Mouse (Mus musculus) liver, postnatal 0 days (tissue): ENCODE measurements around the gene Majin. TPM values are rescaled to one million over a fixed set of nuclear protein-coding genes. Genes with fewer than 3 reads are reported as not detected.

Experiments used
- ATAC-seq: fragments of 200-750 bp; cut with Nextera tagmentation; 2 replicates; pipeline ENCODE4 v1.8.0; 2017; ENCODE audit warnings: mild to moderate bottlenecking, moderate library complexity
- DNase-seq: peaks from one replicate; pipeline ENCODE4 v3.0.0-alpha.2; 2016
- H3K27ac ChIP-seq: fragments of 300-500 bp; sonication (generic); 2 replicates; pipeline ENCODE4 v1.5.1; 2014; ENCODE audit warnings: antibody characterized with exemption, moderate library complexity, mild to moderate bottlenecking, low read depth
- H3K27me3 ChIP-seq: fragments of 300-500 bp; sonication (generic); 2 replicates; pipeline ENCODE4 v1.6.1; 2014; ENCODE audit warnings: low read length, control low read depth, mixed read lengths; ENCODE audit not compliant: insufficient read depth
- H3K36me3 ChIP-seq: fragments of 300-500 bp; sonication (generic); replicated peaks from 2 replicates; pipeline ENCODE4 v1.6.1; 2014; ENCODE audit warnings: mild to moderate bottlenecking, control low read depth, low read length, moderate library complexity, mixed read lengths; ENCODE audit not compliant: insufficient read depth
- H3K4me1 ChIP-seq: fragments of 300-500 bp; sonication (generic); 2 replicates; pipeline ENCODE4 v1.6.1; 2014; ENCODE audit warnings: antibody characterized with exemption, mild to moderate bottlenecking, control low read depth; ENCODE audit not compliant: insufficient read depth
- H3K4me2 ChIP-seq: fragments of 300-500 bp; sonication (generic); 2 replicates; pipeline ENCODE4 v1.6.1; 2014; ENCODE audit warnings: low read depth, mild to moderate bottlenecking, low read length, moderate library complexity, mixed read lengths
- H3K4me3 ChIP-seq: fragments of 300-500 bp; sonication (generic); 2 replicates; pipeline ENCODE4 v1.5.1; 2014; ENCODE audit warnings: low read depth, low read length
- H3K9ac ChIP-seq: fragments of 300-500 bp; sonication (generic); replicated peaks from 2 replicates; pipeline ENCODE4 v1.6.1; 2014; ENCODE audit warnings: mild to moderate bottlenecking, moderate library complexity
- H3K9me3 ChIP-seq: fragments of 300-500 bp; sonication (generic); 2 replicates; pipeline ENCODE4 v1.6.1; 2016; ENCODE audit warnings: mild to moderate bottlenecking, control low read depth, low read length, mixed read lengths
- CTCF ChIP-seq: sonication (generic); IDR thresholded peaks from 2 replicates; pipeline ENCODE4 v1.5.1; 2016; ENCODE audit warnings: antibody characterized with exemption, low read depth
- EP300 ChIP-seq: IDR thresholded peaks from 2 replicates; pipeline ENCODE4 v1.6.1; 2016; ENCODE audit warnings: antibody characterized with exemption, low read depth, mild to moderate bottlenecking
- WGBS: fragments of 180-500 bp; shearing (Covaris S2); extraction: QIAGEN DNeasy Blood & Tissue Kit; methylation state at CpG from one replicate; pipeline ENCODE4 v1.1.7; 2014; ENCODE audit not compliant: insufficient replicate concordance; 5-methylcytosine and 5-hydroxymethylcytosine counted together
- polyA plus RNA-seq: library from polyadenylated mRNA; unstranded; fragments of >200 nt; fragmentation: Nextera tagmentation; extraction: Ambion mirVana; gene quantifications from 2 replicates; pipeline ENCODE4 v1.2.1, GENCODE M21; 2015

The Majin gene
- polyA plus RNA-seq, 1 experiment from 2014 or later: not detected

DNA sequence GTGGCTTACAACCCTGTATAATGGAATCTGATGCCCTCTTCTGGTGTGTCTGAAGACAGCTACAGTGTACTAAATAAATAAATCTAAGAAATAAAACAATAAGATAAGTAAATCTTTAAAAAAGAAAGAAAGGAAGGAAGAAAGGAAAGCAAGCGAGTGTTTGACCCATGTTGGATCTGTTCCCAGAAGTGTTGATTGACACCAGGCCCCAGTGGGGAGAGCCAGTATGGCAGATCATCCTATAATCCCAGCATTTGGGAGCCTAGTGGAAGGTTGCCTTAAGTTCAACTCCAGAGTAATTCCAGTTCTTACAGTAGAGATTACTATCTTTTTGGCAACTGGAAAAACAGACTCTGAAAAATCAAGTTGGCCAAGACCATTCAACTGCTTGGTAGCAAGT, 61.6 kb downstream of the Majin start:
- Histone ChIP-seq H3K27me3 (no peaks in the 10 kb centered on the region), H3K9ac (no peak overlapping the region), H3K36me3 (peaks cover 57% of the 10 kb centered on the region), H3K4me2 (no peak overlapping the region), H3K4me3 (no peak overlapping the region), H3K9me3 (no peaks in the 10 kb centered on the region), H3K4me1 (peaks cover 16% of the 10 kb centered on the region), H3K27ac (no peak overlapping the region)
- 75% methylated on average over 1 of the region's 1 CpGs for WGBS
- ATAC-seq: no peak
- no peak for TF ChIP-seq EP300
- no peak for DNase-seq

DNA sequence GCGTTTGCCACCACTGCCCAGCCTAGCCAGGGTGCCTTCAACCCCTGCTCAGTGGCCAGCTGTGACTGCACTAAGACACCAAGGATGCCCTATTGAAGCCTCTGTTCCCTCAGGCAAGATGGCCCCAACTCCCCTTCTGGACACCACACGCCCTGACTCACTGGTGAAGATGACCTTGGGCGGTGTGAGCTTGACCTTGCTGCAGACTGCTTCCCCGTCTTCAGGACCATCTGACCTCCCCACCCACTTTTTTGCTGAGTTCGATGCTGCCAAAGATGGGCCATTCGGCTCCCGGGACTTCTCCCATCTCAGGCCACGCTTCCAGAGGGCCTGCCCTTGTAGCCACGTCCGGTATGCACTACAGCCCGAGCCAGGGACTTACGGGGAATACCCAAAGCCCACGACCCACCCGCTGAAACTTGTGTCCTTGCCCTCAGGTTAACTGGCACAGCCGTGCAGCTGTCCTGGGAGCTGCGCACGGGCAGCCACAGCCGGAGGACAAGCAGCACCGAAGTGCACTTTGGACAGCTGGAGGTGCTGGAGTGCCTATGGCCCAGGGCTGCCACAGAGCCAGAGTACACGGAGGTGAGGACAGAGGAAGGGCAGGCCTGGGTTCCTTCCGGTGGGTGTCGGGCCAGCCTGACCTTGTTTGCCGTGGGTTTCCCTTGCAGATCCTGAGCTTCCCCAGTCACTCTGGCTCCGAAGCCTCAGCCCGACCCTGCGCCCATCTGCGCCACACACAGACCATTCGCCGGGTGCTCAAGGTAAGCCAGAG, 63.5 kb downstream of the Majin start:
- no peak overlapping the region for H3K4me2 ChIP-seq
- no peaks in the 10 kb centered on the region for H3K9me3 ChIP-seq
- TF ChIP-seq CTCF (no peak), EP300 (no peak)
- H3K9ac ChIP-seq: no peak overlapping the region
- no peaks in the 10 kb centered on the region for H3K27me3 ChIP-seq
- no peak overlapping the region for H3K27ac ChIP-seq
- peaks cover 10% of the 10 kb centered on the region for H3K4me1 ChIP-seq
- no peak for DNase-seq
- no peak for ATAC-seq
- no peak overlapping the region for H3K4me3 ChIP-seq
- WGBS: 89% methylated on average over 29 of the region's 29 CpGs
- peaks cover 75% of the 10 kb centered on the region for H3K36me3 ChIP-seq

DNA sequence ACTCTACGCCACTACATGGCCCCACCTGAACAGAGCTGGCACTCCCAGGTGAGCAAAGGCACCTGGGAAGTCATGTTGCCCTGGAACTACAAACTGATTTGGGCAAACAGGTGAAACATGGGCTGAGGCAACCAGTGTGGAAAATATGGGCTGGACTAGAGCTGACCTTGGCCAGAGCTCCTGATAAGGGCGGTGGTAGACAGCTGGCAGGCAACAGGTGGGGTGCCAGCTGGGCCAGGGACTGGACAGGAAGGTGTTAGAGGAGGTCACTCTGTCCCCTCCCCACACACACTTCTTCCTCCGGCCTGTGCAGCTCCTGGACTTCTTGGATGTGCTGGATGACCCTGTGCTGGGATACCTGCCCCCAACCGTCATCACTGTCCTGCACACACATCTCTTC, 68.8 kb downstream of the Majin start:
- ATAC-seq (no peak), DNase-seq (no peak)
- Histone ChIP-seq H3K4me1 (no peaks in the 10 kb centered on the region), H3K9ac (no peak overlapping the region), H3K27me3 (no peaks in the 10 kb centered on the region), H3K9me3 (no peaks in the 10 kb centered on the region), H3K4me2 (no peak overlapping the region), H3K27ac (no peak overlapping the region), H3K36me3 (peaks cover 90% of the 10 kb centered on the region), H3K4me3 (no peak overlapping the region)
- TF ChIP-seq CTCF: no peak
- no peak for TF ChIP-seq EP300
- WGBS: 76% methylated on average over 4 of the region's 4 CpGs

DNA sequence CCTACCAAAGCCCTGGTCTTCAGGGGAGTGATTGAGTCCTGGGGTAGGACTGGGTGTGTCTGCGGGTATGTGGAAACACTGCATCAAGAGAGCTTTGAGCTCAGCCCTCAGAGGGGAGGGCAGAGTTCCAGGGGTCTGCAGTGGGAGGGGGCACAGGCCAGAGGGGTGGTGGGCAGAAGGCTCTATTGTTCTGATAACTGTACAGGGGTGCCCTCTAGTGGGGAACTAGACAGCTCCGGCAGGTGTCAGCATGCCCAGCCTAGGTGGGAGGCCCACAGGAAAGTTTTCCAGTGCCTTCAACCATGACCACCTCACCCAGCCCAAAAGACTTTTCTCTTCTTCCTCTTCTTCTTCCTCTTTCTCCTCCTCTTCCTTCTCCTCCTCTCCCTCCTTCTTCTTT, 76.2 kb downstream of the Majin start:
- Histone ChIP-seq H3K27me3 (no peaks in the 10 kb centered on the region), H3K4me2 (no peak overlapping the region), H3K36me3 (peaks cover 60% of the 10 kb centered on the region), H3K9ac (no peak overlapping the region), H3K9me3 (no peaks in the 10 kb centered on the region), H3K4me3 (no peak overlapping the region), H3K4me1 (peaks cover 13% of the 10 kb centered on the region), H3K27ac (no peak overlapping the region)
- DNase-seq: no peak
- no peak for TF ChIP-seq EP300
- TF ChIP-seq CTCF: peak; percentile 40
- WGBS: 80% methylated on average over 2 of the region's 2 CpGs
- no peak for ATAC-seq

DNA sequence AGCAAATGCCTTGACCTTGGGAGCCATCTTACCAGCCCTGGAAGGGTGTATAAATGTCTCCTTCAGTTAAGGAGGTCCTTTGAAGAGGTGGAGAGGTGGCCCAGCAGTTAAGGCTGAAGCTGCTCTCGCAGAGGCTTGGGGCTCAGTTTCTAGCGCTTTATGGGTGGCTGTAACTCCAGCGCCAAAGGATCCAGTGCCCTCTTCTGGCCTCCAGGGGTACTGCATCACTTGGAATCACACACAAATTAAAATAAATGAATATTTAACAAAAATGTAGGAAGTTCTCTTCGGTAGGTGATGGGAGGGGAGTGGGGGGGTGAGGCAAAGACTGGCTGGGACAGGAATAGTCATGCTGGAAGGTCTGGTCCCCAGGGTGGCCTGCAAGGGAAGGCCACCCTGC, 76.8 kb downstream of the Majin start:
- no peak overlapping the region for H3K9ac ChIP-seq
- H3K4me1 ChIP-seq: peaks cover 16% of the 10 kb centered on the region
- no peaks in the 10 kb centered on the region for H3K27me3 ChIP-seq
- 78% methylated on average over 4 of the region's 4 CpGs for WGBS
- H3K9me3 ChIP-seq: no peaks in the 10 kb centered on the region
- H3K4me2 ChIP-seq: no peak overlapping the region
- TF ChIP-seq EP300 (no peak), CTCF (peak; percentile 58)
- H3K27ac ChIP-seq: no peak overlapping the region
- no peak for DNase-seq
- peaks cover 55% of the 10 kb centered on the region for H3K36me3 ChIP-seq
- no peak overlapping the region for H3K4me3 ChIP-seq
- ATAC-seq: no peak

DNA sequence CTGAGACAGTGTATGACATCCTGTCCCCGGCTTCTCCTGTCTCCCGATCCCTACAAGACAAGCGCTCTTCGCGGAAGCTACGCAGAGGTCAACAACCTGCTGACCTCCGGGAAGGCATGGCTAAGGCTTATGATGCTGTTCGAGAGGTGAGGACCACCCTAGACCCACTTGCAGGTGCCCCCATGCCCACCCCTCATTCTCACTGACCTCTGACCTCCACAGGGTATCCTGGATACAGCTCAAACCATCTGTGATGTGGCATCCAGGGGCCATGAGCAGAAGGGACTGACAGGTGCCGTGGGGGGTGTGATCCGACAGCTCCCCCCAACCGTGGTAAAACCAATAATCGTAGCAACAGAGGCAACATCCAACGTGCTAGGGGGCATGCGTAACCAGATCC, 77.2 kb downstream of the Majin start:
- WGBS: 93% methylated on average over 14 of the region's 14 CpGs
- TF ChIP-seq CTCF (no peak), EP300 (no peak)
- Histone ChIP-seq H3K27me3 (no peaks in the 10 kb centered on the region), H3K27ac (no peak overlapping the region), H3K36me3 (peaks cover 51% of the 10 kb centered on the region), H3K4me1 (peaks cover 16% of the 10 kb centered on the region), H3K9me3 (no peaks in the 10 kb centered on the region), H3K9ac (no peak overlapping the region), H3K4me2 (no peak overlapping the region), H3K4me3 (no peak overlapping the region)
- no peak for DNase-seq
- ATAC-seq: no peak
